8 mouse cellular contexts compared by ENCODE assay signal in the genomic region with DNA sequence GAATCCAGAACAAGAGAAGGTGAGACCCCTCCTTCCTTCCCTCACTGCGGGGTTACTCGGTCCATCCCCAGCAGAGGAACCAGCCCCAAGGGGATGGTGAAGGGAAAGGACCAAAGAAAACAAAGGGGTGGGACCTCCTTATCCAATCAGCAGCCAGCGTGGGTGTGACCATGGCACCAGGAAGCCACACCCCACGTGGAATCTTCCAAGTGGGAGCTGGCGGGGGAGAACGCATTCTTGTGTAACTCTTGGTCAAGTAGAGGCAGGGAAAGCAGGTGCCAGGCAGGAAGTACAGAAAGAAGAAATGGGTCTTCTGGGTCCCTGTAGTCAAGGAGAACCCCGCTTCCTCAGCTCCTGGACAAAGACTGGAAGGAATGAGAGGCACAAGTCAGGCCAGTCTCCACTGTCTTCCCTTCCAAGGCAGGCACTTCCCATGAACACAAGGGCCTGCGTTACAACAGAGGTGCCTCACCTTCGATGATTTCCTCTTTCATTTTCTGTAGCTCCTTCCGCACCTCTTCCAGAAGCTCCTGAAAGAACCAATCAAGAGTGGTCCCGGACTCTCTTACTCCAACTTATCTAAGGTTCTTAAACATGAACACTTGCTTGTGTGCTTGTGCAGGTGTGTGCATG. TPM values are rescaled to one million over a fixed set of nuclear protein-coding genes. Genes with fewer than 3 reads are reported as not detected.
DNase-seq lines count a peak whose midpoint lies in the region; ATAC-seq and TF ChIP-seq lines count a peak whose summit lies in the region.

No protein-coding gene starts in this region.

- no peaks in the 10 kb centered on the region for H3K27me3 ChIP-seq in heart, embryonic 14.5 days (ENCODE audit: control insufficient read depth, insufficient read depth, low read length)
- no peaks in the 10 kb centered on the region for H3K27me3 ChIP-seq in kidney, embryonic 16.5 days (ENCODE audit: insufficient read depth, low read length)
- no peaks in the 10 kb centered on the region for H3K27me3 ChIP-seq in liver, postnatal 0 days (ENCODE audit: insufficient read depth, low read length)
- H3K27me3 ChIP-seq in neural tube, embryonic 12.5 days (replicated peaks) = no peaks in the 10 kb centered on the region

- TF ChIP-seq EP300 in liver, postnatal 0 days (IDR thresholded peaks at IDR 0.05; ENCODE audit: low read depth) = no peak; the same call in 1 of the 2 replicates

- no peak overlapping the region for H3K9ac ChIP-seq in heart, embryonic 14.5 days (ENCODE audit: low read length)
- H3K9ac ChIP-seq in kidney, embryonic 16.5 days (replicated peaks; ENCODE audit: low read length) = no peak overlapping the region
- no peak overlapping the region for H3K9ac ChIP-seq in liver, postnatal 0 days (replicated peaks)
- no peak overlapping the region for H3K9ac ChIP-seq in neural tube, embryonic 12.5 days

- H3K27ac ChIP-seq in heart, embryonic 14.5 days (replicated peaks in 1 of 2; ENCODE audit: control insufficient read depth in 1 of 2, insufficient read depth in 1 of 2, low read depth in 2 of 2, low read length in 2 of 2) = no peak overlapping the region; a peak in 1 of 4 replicates
- no peak overlapping the region for H3K27ac ChIP-seq in kidney, embryonic 16.5 days (ENCODE audit: low read length)
- peak overlapping the region; percentile 52 for H3K27ac ChIP-seq in liver, postnatal 0 days (ENCODE audit: low read depth)
- H3K27ac ChIP-seq in neural tube, embryonic 12.5 days = no peak overlapping the region

- WGBS in heart, embryonic 14.5 days = 38% methylated on average over 11 of the region's 11 CpGs
- 41% methylated on average over 11 of the region's 11 CpGs for WGBS in kidney, embryonic 16.5 days
- WGBS in liver, postnatal 0 days (ENCODE audit: insufficient replicate concordance) = 31% methylated on average over 11 of the region's 11 CpGs
- WGBS in neural tube, embryonic 12.5 days = 36% methylated on average over 11 of the region's 11 CpGs

- no peaks in the 10 kb centered on the region for H3K9me3 ChIP-seq in heart, embryonic 14.5 days (ENCODE audit: control insufficient read depth, low read length)
- no peaks in the 10 kb centered on the region for H3K9me3 ChIP-seq in kidney, embryonic 16.5 days (ENCODE audit: low read length)
- no peaks in the 10 kb centered on the region for H3K9me3 ChIP-seq in liver, postnatal 0 days (ENCODE audit: low read length)
- no peaks in the 10 kb centered on the region for H3K9me3 ChIP-seq in neural tube, embryonic 12.5 days

- no peak overlapping the region for H3K4me2 ChIP-seq in heart, embryonic 14.5 days (ENCODE audit: low read length)
- no peak overlapping the region for H3K4me2 ChIP-seq in kidney, embryonic 16.5 days (replicated peaks; ENCODE audit: low read depth, low read length)
- peak overlapping the region; percentile 45 for H3K4me2 ChIP-seq in liver, postnatal 0 days (ENCODE audit: low read depth, low read length)
- no peak overlapping the region for H3K4me2 ChIP-seq in neural tube, embryonic 12.5 days (replicated peaks)

- peaks cover 79% of the 10 kb centered on the region for H3K36me3 ChIP-seq in heart, embryonic 14.5 days (ENCODE audit: control insufficient read depth, insufficient read depth, low read length)
- H3K36me3 ChIP-seq in kidney, embryonic 16.5 days (ENCODE audit: insufficient read depth, low read length) = peaks cover 62% of the 10 kb centered on the region
- peaks cover 68% of the 10 kb centered on the region for H3K36me3 ChIP-seq in liver, postnatal 0 days (replicated peaks; ENCODE audit: insufficient read depth, low read length)
- peaks cover 70% of the 10 kb centered on the region for H3K36me3 ChIP-seq in neural tube, embryonic 12.5 days

- peak; percentile 98 for ATAC-seq in erythroblast, adult 5-6 weeks (replicated peaks; ENCODE audit: low FRiP score, poor library complexity, severe bottlenecking)
- peak; percentile 58 for ATAC-seq in heart, embryonic 14.5 days (ENCODE audit: insufficient number of reproducible peaks, insufficient read depth, low FRiP score, low read depth)
- peak; percentile 73; the same call in 1 of the 2 replicates for ATAC-seq in kidney, embryonic 16.5 days (ENCODE audit: low FRiP score, low TSS enrichment)
- ATAC-seq in liver, postnatal 0 days = peak; percentile 95
- peak; percentile 82 for ATAC-seq in neural tube, embryonic 12.5 days (ENCODE audit: low FRiP score, low read depth)

- peak; percentile 76 for DNase-seq in spleen, adult 12 weeks (ENCODE audit: low spot score)
- DNase-seq in spleen, adult 18-20 months = no peak
- peak; percentile 87 for DNase-seq in liver, postnatal 0 days
- DNase-seq in thymus, postnatal 4 days = peak; percentile 37

- no peak overlapping the region for H3K4me3 ChIP-seq in heart, embryonic 14.5 days (ENCODE audit: control insufficient read depth in 1 of 2, insufficient read depth in 1 of 2, low read depth in 1 of 2, low read length in 2 of 2)
- H3K4me3 ChIP-seq in kidney, embryonic 16.5 days (ENCODE audit: low read length) = no peak overlapping the region
- peak overlapping the region; percentile 19; the same call in 1 of the 2 replicates for H3K4me3 ChIP-seq in liver, postnatal 0 days (ENCODE audit: low read depth, low read length)
- no peak overlapping the region for H3K4me3 ChIP-seq in neural tube, embryonic 12.5 days

- H3K4me1 ChIP-seq in heart, embryonic 14.5 days (ENCODE audit: control insufficient read depth in 2 of 2, insufficient read depth in 2 of 2, low read length in 2 of 2) = no peaks in the 10 kb centered on the region
- no peaks in the 10 kb centered on the region for H3K4me1 ChIP-seq in kidney, embryonic 16.5 days (ENCODE audit: insufficient read depth, low read length)
- H3K4me1 ChIP-seq in liver, postnatal 0 days (ENCODE audit: insufficient read depth) = 0 out of 2 replicates have a peak, but pooled peaks cover 3% of the 10 kb centered on the region
- H3K4me1 ChIP-seq in neural tube, embryonic 12.5 days = no peaks in the 10 kb centered on the region

- TF ChIP-seq CTCF in liver, postnatal 0 days (IDR thresholded peaks at IDR 0.05; ENCODE audit: low read depth) = no peak

RNA-seq across cellular contexts. Expression of gene Vasp, which starts 14.1 kb away (rescaled TPM):
- total RNA-seq in erythroblast, adult 5-6 weeks (2015; ENCODE audit: low replicate concordance) = 34.6 and 35.9 TPM in 2 replicates
- 32.5 and 56.6 TPM in 2 replicates for total RNA-seq in erythroblast, adult 5-6 weeks (2017; ENCODE audit: low replicate concordance)
- 66.1 and 68.9 TPM in 2 replicates for polyA plus RNA-seq in heart, embryonic 14.5 days (2014; fragmentation: Nextera tagmentation; extraction: Ambion mirVana)
- 81.0 and 86.9 TPM in 2 replicates for polyA plus RNA-seq in kidney, embryonic 16.5 days (2015; fragmentation: Nextera tagmentation; extraction: Ambion mirVana)
- 36.2 and 36.4 TPM in 2 replicates for polyA plus RNA-seq in liver, postnatal 0 days (2015; fragmentation: Nextera tagmentation; extraction: Ambion mirVana)
- 53.4 and 56.3 TPM in 2 replicates for polyA plus RNA-seq in neural tube, embryonic 12.5 days (2016; fragmentation: Nextera tagmentation; extraction: Ambion mirVana)

RNA-seq across cellular contexts. Expression of gene Ppm1n, which starts 22.4 kb away (rescaled TPM):
- not detected in 2 replicates for total RNA-seq in erythroblast, adult 5-6 weeks (2015; ENCODE audit: low replicate concordance)
- total RNA-seq in erythroblast, adult 5-6 weeks (2017; ENCODE audit: low replicate concordance) = not detected in 2 replicates
- 0.20 TPM in 1 of 2 replicates, not detected in the other for polyA plus RNA-seq in heart, embryonic 14.5 days (2014; fragmentation: Nextera tagmentation; extraction: Ambion mirVana)
- polyA plus RNA-seq in kidney, embryonic 16.5 days (2015; fragmentation: Nextera tagmentation; extraction: Ambion mirVana) = 0.22 TPM in 1 of 2 replicates, not detected in the other
- polyA plus RNA-seq in liver, postnatal 0 days (2015; fragmentation: Nextera tagmentation; extraction: Ambion mirVana) = 0.15 TPM in 1 of 2 replicates, not detected in the other
- 0.20 TPM in 1 of 2 replicates, not detected in the other for polyA plus RNA-seq in neural tube, embryonic 12.5 days (2016; fragmentation: Nextera tagmentation; extraction: Ambion mirVana)

RNA-seq across cellular contexts. Expression of gene Rtn2, which starts 24.9 kb away (rescaled TPM):
- not detected in 2 replicates for total RNA-seq in erythroblast, adult 5-6 weeks (2015; ENCODE audit: low replicate concordance)
- not detected in 2 replicates for total RNA-seq in erythroblast, adult 5-6 weeks (2017; ENCODE audit: low replicate concordance)
- polyA plus RNA-seq in heart, embryonic 14.5 days (2014; fragmentation: Nextera tagmentation; extraction: Ambion mirVana) = 39.2 and 43.6 TPM in 2 replicates
- 8.0 and 9.4 TPM in 2 replicates for polyA plus RNA-seq in kidney, embryonic 16.5 days (2015; fragmentation: Nextera tagmentation; extraction: Ambion mirVana)
- 1.5 and 4.6 TPM in 2 replicates for polyA plus RNA-seq in liver, postnatal 0 days (2015; fragmentation: Nextera tagmentation; extraction: Ambion mirVana)
- 91.1 and 99.1 TPM in 2 replicates for polyA plus RNA-seq in neural tube, embryonic 12.5 days (2016; fragmentation: Nextera tagmentation; extraction: Ambion mirVana)

RNA-seq across cellular contexts. Expression of gene Opa3, which starts 29.4 kb away (rescaled TPM):
- total RNA-seq in erythroblast, adult 5-6 weeks (2015; ENCODE audit: low replicate concordance) = 6.5 and 7.7 TPM in 2 replicates
- 2.1 and 5.6 TPM in 2 replicates for total RNA-seq in erythroblast, adult 5-6 weeks (2017; ENCODE audit: low replicate concordance)
- 36.5 and 38.6 TPM in 2 replicates for polyA plus RNA-seq in heart, embryonic 14.5 days (2014; fragmentation: Nextera tagmentation; extraction: Ambion mirVana)
- 42.9 and 44.6 TPM in 2 replicates for polyA plus RNA-seq in kidney, embryonic 16.5 days (2015; fragmentation: Nextera tagmentation; extraction: Ambion mirVana)
- polyA plus RNA-seq in liver, postnatal 0 days (2015; fragmentation: Nextera tagmentation; extraction: Ambion mirVana) = 8.7 and 9.7 TPM in 2 replicates
- 42.1 and 43.9 TPM in 2 replicates for polyA plus RNA-seq in neural tube, embryonic 12.5 days (2016; fragmentation: Nextera tagmentation; extraction: Ambion mirVana)

RNA-seq across cellular contexts. Expression of gene Gpr4, which starts 45.2 kb away (rescaled TPM):
- 0.19 TPM in 1 of 2 replicates, not detected in the other for total RNA-seq in erythroblast, adult 5-6 weeks (2015; ENCODE audit: low replicate concordance)
- not detected in 2 replicates for total RNA-seq in erythroblast, adult 5-6 weeks (2017; ENCODE audit: low replicate concordance)
- 1.6 and 1.9 TPM in 2 replicates for polyA plus RNA-seq in heart, embryonic 14.5 days (2014; fragmentation: Nextera tagmentation; extraction: Ambion mirVana)
- polyA plus RNA-seq in kidney, embryonic 16.5 days (2015; fragmentation: Nextera tagmentation; extraction: Ambion mirVana) = 4.0 and 4.3 TPM in 2 replicates
- polyA plus RNA-seq in liver, postnatal 0 days (2015; fragmentation: Nextera tagmentation; extraction: Ambion mirVana) = 0.74 and 0.83 TPM in 2 replicates
- polyA plus RNA-seq in neural tube, embryonic 12.5 days (2016; fragmentation: Nextera tagmentation; extraction: Ambion mirVana) = 1.9 and 2.3 TPM in 2 replicates

Comparison
In these comparisons a context has a peak if more than half of its experiments do, and no peak if none do; other contexts are left out.
1. DNase-seq: peak in spleen, adult 12 weeks (single experiment), liver, postnatal 0 days (single experiment) and thymus, postnatal 4 days (single experiment); none in spleen, adult 18-20 months (0 of 2).
2. Peak in every context shown above with its lines, with median percentiles within 50 percentile points of each other: ATAC-seq.